Mouse (Mus musculus): ENCODE data around the gene D17H6S53E.
A peak's percentile ranks its signal among the peaks of the same experiment; 100 is the strongest.

The D17H6S53E gene

DNA sequence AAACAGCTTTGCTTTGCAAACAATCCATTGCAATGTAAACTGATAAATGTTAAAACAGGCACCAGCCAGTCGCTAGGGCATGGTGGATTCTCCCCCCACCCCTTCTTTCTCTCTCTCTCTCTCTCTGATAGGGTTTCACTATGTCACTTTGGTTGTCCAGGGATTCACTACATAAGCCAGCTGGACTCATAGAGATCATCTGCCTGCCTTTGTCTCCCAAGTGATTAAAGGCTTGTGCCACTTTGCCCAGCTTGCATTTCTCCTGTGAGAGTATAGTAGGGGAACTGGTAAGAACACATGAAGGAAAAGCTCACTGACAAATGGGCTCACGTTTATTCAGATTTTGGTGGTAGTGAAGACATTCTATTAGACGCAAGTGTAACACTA lies 6.0 kb downstream of the D17H6S53E start:
- DNase-seq (ENCODE audit: low spot score) = no peak

DNA sequence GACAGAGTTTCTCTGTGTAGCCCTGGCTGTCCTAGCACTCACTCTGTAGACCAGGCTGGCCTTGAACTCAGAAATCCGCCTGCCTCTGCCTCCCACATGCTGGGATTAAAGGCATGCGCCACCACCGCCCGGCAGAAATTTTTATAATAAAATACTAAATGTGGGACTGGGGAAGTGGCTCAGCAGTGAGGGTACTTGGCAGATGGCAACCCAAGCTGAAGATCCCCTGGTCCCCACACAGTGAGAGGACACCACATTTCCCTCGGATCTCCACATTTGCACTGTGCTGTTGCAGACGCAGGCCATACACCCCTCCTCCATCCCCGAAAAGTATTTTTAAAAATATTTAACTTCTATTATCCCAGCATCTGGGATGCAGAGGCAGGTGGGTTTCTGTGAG lies 7.3 kb downstream of the D17H6S53E start:
- DNase-seq (ENCODE audit: low spot score) = no peak

DNA sequence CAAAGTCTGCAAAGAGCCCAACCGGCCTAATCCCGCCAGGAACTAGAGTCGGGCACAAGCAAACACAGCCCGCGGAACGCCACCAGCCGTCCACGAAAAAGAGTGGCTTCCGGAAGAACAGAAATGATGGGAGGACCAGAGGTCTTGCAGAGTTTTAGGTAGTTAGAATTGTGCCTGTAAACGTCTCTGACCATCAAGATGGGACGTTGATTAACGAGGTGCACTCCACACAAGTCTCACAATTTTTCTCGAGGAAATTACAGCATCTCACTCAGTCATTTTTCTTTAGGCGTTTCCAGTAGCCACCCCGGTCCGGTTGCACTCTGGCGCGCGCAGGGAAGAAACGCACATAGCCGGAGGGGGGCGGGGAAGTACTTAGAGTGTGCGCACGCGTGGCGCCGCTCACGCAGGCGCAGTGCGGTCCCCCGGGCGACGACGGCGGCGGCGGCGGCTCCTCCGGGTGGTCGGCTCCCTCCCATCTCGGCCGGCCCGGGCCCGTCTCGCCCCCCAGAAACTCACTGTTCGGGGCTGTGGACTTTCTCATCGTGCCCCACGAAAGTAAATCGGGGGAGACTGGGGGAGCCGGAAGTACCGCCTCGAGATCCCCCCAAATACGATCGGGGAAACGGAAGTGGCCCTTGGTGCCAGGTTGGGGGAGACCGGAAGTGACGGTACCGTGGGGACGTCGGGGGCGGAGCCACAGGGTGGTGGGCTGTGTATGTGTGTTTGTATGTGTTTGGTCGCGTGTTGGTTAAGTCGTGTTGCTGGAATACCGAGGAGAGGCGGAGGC lies 8.8 kb downstream of the D17H6S53E start, which contains the start of gene Bag6:
Gene Bag6, plus strand, starts transcription at position 378 of the 790 bp plus-strand sequence.
- DNase-seq (ENCODE audit: low spot score) = peak; percentile 97

DNA sequence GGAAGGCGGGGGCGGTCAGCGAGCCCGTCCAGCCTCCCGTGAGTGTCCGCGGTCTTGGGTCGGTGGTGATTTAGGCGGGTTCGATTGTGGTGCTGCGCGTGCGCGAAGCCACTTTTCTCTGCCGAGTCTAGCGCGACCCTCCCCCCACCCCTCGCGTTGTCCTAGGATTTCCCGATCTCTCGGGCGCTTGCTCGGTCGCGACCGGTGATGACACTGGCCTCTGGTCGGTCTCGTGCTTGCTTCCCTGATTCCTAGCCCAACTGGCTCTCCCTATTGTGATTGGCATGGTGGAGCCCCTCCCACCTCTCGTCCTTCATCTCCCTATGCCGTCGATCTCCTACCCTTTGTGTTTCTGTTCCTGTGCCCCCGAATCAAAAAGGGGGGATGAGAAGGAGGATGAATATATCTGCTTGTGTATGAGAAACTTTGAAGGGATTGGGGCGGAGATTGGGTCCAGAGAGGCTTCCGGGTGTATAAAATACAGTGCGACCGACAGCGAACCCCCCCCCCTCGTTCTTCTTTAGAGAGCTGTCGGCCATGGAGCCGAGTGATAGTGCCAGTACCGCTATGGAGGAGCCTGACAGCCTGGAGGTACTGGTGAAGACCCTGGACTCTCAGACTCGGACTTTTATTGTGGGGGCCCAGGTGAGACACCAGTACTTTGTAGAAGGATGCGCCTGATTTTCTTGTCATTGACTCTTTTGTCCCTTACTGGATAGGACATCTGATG lies 9.6 kb downstream of the D17H6S53E start:
- DNase-seq (ENCODE audit: low spot score) = no peak

DNA sequence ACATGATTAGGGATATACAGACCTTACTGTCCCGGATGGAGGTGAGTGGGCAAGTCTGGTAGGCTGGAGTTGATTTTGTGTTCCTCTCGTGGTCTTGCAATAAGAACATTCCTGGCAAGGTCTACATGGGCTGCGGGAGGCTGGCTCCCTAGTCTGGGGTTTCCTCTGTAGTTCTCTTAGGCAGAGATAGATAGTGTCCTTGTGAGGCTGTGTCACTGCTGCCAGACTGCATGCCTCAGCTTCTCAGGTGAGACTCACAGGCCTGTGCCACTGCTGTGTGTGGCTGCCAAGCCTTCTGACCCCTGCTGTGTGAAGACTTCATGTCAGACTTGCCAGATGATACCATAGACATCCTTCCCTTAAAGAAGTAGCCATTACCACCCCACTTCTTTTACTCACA lies 13.1 kb downstream of the D17H6S53E start:
- DNase-seq (ENCODE audit: low spot score) = no peak

DNA sequence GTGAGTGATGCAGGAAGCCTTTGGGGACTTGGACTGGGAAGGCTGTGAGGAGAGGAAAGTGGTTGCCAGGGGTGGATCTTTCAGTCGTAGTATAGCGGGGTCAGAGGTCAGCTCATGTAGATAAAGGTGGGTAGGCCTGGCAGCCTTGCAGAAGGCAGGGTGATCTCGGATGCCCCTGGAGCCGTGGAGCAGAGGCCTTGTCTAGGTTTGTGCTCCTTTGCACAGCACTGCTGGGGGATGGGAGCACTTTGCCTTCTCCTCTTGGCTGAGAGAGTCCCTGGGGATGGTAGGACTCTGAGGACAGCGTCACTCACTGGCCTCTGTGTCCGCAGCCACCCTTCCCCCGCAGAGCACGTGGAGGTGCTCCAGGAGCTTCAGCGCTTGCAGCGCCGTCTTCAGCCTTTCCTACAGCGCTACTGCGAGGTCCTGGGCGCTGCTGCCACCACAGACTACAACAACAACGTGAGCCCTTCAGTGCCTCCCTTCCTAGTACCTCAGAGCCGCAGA lies 14.4 kb downstream of the D17H6S53E start:
- DNase-seq (ENCODE audit: low spot score) = no peak

DNA sequence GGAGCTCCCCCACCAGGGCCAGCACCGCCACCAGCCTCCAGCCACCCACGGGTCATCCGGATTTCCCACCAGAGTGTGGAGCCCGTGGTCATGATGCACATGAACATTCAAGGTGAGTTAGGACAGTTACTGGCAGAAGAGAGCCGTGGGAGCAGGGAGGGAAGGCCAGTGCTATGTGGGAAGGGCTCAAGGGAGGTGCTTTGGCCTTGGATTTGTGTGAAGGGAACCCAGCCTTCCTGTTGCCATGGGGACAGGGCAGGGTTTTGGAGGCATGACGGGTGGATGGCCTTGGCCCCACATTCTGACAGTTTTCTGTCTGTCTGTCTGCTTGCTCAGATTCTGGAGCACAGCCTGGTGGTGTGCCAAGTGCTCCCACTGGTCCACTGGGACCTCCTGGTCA lies 15.8 kb downstream of the D17H6S53E start:
- peak; percentile 86 for DNase-seq (ENCODE audit: low spot score)

DNA sequence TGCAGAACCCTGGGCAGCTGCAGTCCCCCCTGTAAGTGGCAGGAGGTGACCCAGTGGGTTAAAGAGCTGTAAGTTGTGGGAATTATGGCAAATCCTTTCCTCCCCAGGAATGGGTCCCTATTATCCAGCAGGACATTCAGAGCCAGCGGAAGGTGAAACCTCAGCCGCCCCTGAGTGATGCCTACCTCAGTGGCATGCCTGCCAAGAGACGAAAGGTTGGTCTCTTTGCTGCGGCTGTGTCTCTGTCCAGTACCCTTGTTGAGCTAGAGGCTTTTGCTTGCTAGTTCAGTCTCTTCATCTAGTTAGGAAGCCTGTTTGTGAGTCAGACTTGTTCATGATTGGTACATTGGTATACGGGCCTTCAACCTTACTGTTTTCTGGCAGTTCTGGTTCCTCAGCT lies 20.0 kb downstream of the D17H6S53E start:
- DNase-seq (ENCODE audit: low spot score) = no peak

DNA sequence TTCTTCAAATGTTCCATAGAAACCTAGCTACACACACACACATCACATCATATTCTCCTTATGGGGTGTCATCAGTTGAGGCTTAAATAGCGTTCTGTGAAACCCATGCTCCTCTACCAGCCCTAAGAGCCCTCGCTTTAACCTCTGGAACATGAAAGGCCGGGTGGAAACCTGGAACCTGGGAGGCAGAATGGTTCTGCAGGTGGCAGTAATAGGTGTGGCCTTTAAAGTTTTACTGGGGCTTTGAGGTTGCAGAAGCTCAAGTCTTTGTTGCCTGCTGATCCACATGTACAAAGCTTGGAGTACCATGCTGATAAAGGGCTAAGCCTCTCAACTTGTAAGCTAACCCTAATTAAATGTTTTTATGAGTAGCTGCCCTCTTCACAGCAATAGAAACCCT lies 21.2 kb downstream of the D17H6S53E start:
- DNase-seq (ENCODE audit: low spot score) = no peak

DNA sequence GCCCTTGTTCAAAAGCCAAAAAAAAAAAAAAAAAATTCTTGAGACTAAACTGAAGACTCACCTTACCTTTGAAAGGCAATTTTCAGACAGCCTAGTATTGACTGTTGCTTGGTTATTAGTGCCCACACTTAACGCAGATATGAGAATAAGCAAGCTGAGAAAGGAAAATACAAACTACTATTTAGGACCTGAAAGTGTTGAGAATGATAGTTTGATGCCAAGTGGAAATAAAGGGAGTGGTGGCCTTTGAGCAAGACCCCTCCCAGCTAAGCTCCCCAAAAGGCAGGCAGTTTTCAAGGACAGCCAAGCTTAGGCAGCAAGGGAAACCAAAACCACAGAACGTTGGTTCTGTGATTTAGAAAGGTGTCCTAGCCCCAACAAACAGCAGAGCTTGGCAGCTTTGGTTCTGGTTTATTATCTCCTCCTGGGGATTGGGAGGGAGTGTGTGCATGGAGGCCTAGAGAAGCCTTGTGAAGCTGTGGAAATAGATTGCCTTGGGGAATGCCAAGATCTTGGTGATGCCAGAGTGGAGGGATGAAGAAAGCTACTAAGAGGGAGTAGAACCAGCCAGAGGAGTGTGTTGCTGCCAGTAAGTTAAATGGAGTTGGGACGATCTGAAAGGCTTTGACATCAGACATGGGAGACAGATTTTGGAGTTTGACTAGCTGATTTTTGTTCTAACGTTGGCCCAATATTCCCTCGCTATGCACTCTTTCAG lies 21.9 kb downstream of the D17H6S53E start:
- DNase-seq (ENCODE audit: low spot score) = no peak

DNA sequence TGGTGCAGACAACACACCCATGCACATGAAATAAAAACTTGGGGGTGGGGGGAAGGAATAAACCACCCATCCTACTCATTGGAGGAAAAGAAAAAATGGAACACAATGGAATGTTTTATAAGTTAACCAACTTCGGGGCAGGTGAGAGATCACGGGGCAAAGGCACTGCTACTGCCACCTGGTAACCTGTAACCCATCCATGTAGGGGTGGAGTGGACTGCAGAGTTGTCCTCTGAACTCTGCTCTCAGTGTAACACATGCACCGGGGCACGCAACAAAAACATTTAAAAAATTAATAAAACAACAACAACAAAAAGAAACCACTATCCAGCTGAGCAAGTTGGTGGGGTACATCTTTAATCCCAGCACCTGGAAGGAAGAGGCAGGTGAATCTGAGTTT lies 25.9 kb downstream of the D17H6S53E start:
- no peak for DNase-seq (ENCODE audit: low spot score)

DNA sequence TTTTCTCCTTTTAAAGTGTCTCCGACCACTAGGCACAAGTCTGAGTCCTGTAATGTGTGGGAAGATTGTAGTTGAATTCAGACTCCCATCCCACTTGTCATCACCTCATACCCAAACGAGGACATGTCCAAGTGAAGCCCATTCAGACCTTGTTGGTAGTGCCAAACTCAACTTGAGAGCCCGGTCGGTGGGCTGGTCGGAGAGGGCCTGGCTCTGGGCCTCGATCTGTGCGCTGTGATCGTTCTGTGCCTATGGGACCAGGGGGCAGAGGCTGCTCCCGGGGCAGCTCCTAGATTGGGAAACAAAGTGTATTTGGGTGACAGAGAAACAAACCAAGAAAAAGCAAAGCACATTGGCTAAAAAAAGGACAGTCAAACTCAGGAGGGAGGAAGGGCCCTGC lies 26.9 kb downstream of the D17H6S53E start:
- DNase-seq (ENCODE audit: low spot score) = no peak

DNA sequence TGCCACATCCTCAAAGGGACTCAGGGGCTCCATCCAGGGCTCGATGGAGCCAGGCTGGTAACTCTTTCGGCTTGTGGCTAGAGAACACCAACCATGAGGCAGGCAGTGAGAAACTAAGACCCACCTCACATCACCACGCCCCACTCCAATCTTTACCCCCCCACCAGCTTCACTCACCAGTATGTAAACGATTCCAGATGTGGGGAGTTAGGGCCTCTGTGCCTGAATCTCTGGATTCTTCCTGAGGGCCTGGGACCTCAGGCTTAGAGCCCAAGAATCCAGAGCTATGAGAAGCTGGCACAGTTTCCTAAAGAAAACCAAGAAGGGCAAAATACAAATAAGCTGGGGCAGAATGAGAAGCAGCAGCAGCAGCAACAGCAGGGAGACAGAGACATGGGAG lies 27.8 kb downstream of the D17H6S53E start:
- no peak for DNase-seq (ENCODE audit: low spot score)

DNA sequence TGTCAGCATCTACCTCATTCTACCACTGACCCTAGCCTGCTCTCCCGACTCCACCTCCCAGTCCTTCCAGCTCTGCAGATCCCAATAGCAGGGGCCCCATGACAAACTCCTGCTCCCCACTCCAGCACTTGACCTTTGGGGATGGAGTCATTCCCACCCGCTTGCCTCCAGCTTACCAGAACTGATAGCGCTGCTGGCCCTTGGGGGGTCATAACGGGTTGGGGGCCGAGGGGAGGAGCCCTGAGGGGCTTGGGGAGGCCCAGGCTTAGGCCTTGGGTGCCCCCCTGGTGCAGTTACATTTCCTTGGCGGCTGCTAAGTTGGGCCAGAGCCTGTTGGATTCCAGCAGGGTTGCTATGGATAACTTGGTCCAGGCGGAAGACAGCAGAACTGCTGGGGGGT lies 28.4 kb downstream of the D17H6S53E start:
- DNase-seq (ENCODE audit: low spot score) = no peak

DNA sequence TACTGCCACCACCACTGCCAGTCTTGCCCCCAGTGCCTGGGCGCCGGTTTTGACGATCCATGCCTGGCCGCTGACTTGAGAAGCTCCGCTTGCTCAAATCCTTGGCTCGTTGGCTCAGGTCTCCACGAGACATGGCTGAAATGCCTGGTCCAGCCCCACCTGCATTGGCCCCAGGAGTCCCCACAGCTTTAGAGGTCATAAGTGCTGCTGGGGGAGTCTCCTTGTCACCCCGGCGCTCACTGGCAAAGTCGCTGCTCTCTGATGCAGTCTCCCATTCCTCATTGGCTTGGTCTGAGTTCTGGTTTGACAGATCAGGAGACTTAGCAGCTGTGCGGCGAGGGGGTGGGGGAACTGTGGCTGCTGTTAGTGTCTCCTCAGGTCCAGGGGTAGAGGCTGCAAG lies 29.3 kb downstream of the D17H6S53E start:
- DNase-seq (ENCODE audit: low spot score) = no peak

DNA sequence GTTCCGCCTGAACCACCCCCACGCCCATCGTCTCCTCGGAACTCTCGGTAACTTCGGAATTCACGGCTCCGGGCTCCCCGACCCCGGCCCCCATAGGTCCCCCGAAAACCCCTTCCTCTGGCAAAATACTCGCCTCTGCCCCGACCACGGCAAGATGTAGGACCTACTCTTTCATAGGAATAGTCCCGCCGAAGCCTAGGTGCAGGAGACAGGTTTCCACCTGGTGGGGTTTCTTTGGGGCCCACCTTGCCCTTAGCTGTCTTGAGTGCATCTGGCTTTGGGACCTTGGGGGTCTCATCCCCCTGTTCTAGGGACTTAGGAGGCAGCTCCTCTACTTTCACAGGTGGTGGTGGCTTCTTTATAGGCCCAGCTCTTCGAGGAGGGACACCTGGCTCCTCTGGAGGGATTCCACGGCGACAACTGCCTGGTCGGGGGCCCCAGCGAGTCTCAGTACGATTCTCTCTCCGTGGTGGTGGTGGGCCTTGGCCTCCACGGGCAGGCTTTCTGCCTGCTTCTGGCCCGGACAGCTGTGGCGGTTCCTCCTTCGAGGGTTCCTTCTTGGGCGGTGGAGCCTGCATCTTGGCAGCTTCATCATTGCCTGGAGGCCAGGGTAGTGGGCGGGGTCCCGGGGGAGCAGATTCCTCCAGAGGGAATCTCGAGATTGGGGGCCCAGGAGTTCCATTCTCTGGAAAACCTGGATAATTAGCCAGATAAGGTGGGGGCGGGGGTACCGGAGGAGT lies 30.5 kb downstream of the D17H6S53E start:
- DNase-seq (ENCODE audit: low spot score) = peak; percentile 68

DNA sequence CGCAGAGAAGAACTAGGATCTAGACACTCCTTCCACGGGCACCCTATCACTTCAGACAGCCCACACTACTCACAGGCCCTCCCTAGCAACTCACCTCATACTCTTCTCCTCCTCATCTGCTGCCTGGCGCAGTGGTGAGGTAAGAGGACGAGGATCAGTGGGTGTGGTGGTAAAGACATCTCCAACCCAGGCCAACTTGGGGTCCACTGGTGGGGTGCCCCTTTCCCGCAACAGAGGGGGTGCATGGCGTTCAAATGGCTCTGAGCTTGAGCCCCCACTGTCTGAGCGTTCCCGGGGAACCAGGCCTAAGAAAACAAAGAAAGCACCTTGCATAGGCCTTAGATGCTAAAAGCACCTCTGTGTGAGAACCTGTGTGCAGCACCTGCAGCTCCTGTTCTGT lies 31.1 kb downstream of the D17H6S53E start:
- no peak for DNase-seq (ENCODE audit: low spot score)

DNA sequence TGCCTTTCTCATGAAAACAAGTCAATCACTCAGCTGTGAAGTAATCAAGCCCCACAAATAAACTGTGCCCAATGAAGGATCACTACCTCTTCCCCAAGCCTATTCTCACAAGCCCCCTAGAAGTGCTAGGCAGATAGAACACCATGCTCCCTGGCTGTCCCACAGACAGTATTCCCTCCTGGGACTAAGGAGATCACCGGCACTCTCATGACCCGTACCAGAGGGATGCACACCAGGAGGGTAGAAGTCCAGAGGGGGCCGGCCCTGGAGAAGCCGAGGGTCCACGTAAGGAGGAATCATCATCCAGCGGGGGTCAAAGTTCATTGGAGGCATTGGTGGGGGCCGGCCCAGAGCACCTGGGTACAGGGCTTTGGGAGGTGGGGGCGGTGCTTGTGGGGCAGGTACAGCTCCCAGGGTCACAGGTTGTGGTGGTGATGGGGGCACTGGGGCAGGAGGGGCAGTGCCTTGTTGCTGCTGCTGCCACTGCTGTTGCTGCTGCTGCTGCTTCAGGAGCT lies 31.5 kb downstream of the D17H6S53E start:
- no peak for DNase-seq (ENCODE audit: low spot score)

DNA sequence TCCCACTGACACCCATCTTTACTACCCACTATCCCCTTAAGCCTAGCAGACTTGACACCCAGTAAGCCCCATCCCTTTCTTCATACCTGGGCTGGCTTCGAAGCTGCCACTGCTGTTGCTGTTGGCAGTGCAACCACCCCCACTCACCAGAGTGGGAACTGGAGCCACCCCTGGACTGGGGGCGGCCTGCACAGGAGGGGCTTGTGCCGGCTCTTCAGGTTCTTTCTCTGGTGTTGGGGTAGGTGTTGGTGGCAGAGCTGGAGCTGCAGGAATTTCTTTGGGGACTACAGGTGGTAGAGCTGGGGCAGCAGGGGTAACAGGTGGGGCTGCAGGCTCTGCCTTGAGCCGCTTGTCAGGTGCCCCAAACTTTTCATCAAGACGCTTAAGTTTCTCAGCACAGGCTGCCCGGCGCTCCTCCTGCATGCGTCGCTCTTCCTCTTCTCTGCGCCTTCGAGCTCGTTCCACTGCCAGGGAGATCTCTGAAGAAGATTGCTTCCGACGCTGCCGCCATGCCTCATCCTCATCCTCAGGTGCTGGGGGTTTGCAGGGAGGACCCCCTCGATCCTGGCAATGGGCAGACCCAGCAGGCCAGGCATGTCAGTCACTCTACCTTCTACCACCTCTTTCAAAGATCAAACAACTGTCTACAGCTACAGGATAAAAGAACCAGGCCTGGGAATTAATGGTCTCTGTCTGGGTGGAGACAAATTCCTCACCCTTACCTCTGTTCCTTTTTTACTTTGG lies 32.8 kb downstream of the D17H6S53E start:
- no peak for DNase-seq (ENCODE audit: low spot score)

DNA sequence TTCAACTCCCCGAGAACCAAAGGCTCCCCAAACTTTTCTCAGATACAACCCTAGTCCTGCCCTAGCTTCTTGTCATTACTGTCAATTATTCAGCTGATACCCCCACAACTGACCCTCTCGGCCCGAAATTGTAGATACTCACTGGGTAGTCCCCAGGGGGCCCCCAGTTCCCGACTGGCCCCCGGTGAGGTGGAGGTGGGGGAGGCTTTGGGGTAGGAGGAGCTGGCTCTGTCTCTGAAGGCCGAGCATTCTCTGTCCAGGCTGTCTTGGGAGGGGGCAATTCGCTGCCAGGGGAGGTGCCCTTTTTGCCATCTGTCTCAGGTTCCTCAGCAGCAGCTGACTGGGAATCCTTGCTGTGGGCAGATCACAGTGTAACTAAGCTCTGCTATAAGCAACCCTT lies 33.5 kb downstream of the D17H6S53E start:
- no peak for DNase-seq (ENCODE audit: low spot score)

DNA sequence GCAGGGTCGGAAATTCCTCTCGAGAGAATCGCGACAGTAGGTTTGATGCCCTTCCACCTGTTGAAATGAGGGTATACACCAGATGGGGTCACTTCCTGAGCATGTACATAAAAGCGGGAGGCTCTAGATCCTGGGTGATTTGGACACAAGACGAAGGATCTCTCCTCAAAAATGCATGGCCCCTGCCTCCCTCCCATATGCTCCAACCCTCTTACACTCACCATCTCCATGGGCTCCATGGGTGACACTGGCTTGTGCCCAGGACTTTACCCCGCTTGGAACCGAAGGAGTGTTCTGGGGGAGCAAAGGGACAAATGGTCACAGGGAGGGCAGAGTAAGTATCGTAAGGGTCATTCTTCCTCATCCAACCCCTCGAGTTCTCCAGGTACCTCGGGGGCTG lies 35.2 kb downstream of the D17H6S53E start:
- no peak for DNase-seq (ENCODE audit: low spot score)

Measured in testis, postnatal 10 days (tissue).